Comparison of ENCODE assay signal across 8 mouse cellular contexts in genomic region chr2:84936474-84937429, GRCm38 (mm10). TPM values are rescaled to one million over a fixed set of nuclear protein-coding genes. Genes with fewer than 3 reads are reported as not detected.
DNase-seq lines count a peak whose midpoint lies in the region; ATAC-seq and TF ChIP-seq lines count a peak whose summit lies in the region.

TSS of gene Slc43a3 (plus strand) at chr2:84936579.

- peak within 1 kb of the TSS; percentile 76 for H3K9ac ChIP-seq in intestine, embryonic 16.5 days (ENCODE audit: low read depth, low read length)
- H3K9ac ChIP-seq in neural tube, embryonic 14.5 days (replicated peaks; ENCODE audit: low read depth, low read length): no peak within 1 kb of the TSS

- WGBS in intestine, embryonic 16.5 days: 15% methylated on average over 38 of the region's 38 CpGs
- WGBS in lung, adult 2 months: 4% methylated on average over 38 of the region's 38 CpGs
- WGBS in neural tube, embryonic 14.5 days: 28% methylated on average over 37 of the region's 38 CpGs

- peak; percentile 8 to 27 for DNase-seq in cerebellum, postnatal 25 days
- DNase-seq in cerebellum, adult 8-10 months: no peak
- peak; percentile 85 for DNase-seq in embryo, embryonic 10 days (ENCODE audit: low spot score)
- DNase-seq in gonadal fat pad, adult 2 months (ENCODE audit: low read depth): no peak
- peak; percentile 78 for DNase-seq in lung, adult 2 months
- peak; percentile 64 to 70 for DNase-seq in thymus, postnatal 36 days

- peak; percentile 98 for TF ChIP-seq POLR2A in lung, adult 2 months (IDR thresholded peaks at IDR 0.05; ENCODE audit: borderline replicate concordance, extremely low read depth, low read depth, low read length)

- H3K4me2 ChIP-seq in intestine, embryonic 16.5 days (ENCODE audit: low read depth, low read length): peak within 1 kb of the TSS; percentile 66
- peak within 1 kb of the TSS; percentile 32; the same call in 1 of the 2 replicates for H3K4me2 ChIP-seq in neural tube, embryonic 14.5 days (ENCODE audit: low read depth, low read length)

- TF ChIP-seq CTCF in lung, adult 2 months (IDR thresholded peaks at IDR 0.05; ENCODE audit: insufficient read depth, low read length): no peak

- peak; percentile 84 for ATAC-seq in intestine, embryonic 16.5 days
- ATAC-seq in neural tube, embryonic 14.5 days (ENCODE audit: low read depth): peak; percentile 85

- no peaks in the 10 kb centered on the region for H3K9me3 ChIP-seq in intestine, embryonic 16.5 days (ENCODE audit: control insufficient read depth, low read length)
- no peaks in the 10 kb centered on the region for H3K9me3 ChIP-seq in neural tube, embryonic 14.5 days (ENCODE audit: control insufficient read depth, low read length)

- H3K4me3 ChIP-seq in intestine, embryonic 16.5 days (ENCODE audit: low read length): peak within 1 kb of the TSS; percentile 60
- H3K4me3 ChIP-seq in lung, adult 2 months (replicated peaks; ENCODE audit: extremely low read depth, low read depth, low read length): peak within 1 kb of the TSS; percentile 96
- peak within 1 kb of the TSS; percentile 15 for H3K4me3 ChIP-seq in neural tube, embryonic 14.5 days (ENCODE audit: low read depth, low read length)

- peaks cover 18% of the 10 kb centered on the region for H3K4me1 ChIP-seq in intestine, embryonic 16.5 days (ENCODE audit: control insufficient read depth, insufficient read depth, low read length)
- H3K4me1 ChIP-seq in lung, adult 2 months (ENCODE audit: control insufficient read depth, insufficient read depth, low read length): peaks cover 10% of the 10 kb centered on the region
- H3K4me1 ChIP-seq in neural tube, embryonic 14.5 days (ENCODE audit: control insufficient read depth, insufficient read depth, low read length): no peaks in the 10 kb centered on the region

- peak within 1 kb of the TSS; percentile 76 for H3K27ac ChIP-seq in intestine, embryonic 16.5 days (ENCODE audit: low read length)
- H3K27ac ChIP-seq in neural tube, embryonic 14.5 days (ENCODE audit: low read depth, low read length): no peak within 1 kb of the TSS

- no peaks in the 10 kb centered on the region for H3K36me3 ChIP-seq in intestine, embryonic 16.5 days (ENCODE audit: control insufficient read depth, insufficient read depth, low read length)
- no peaks in the 10 kb centered on the region for H3K36me3 ChIP-seq in neural tube, embryonic 14.5 days (ENCODE audit: control insufficient read depth, insufficient read depth, low read length)

- no peaks in the 10 kb centered on the region for H3K27me3 ChIP-seq in intestine, embryonic 16.5 days (replicated peaks; ENCODE audit: control insufficient read depth, insufficient read depth, low read length)
- no peaks in the 10 kb centered on the region for H3K27me3 ChIP-seq in neural tube, embryonic 14.5 days (ENCODE audit: control insufficient read depth, insufficient read depth, low read length)

RNA-seq across cellular contexts. Expression of gene Slc43a3, which starts in this region (rescaled TPM):
- polyA plus RNA-seq in gonadal fat pad, adult 2 months (2012; rRNA removed): 88.9 and 136 TPM in 2 replicates
- 43.7 and 47.7 TPM in 2 replicates for polyA plus RNA-seq in intestine, embryonic 16.5 days (2015; fragmentation: Nextera tagmentation; extraction: Ambion mirVana)
- polyA plus RNA-seq in lung, adult 2 months (2012; rRNA removed): 325 and 376 TPM in 2 replicates
- 2.5 and 7.1 TPM in 2 replicates for polyA plus RNA-seq in neural tube, embryonic 14.5 days (2014; fragmentation: Nextera tagmentation; extraction: Ambion mirVana)

Comparison
In these comparisons a context has a peak if more than half of its experiments do, and no peak if none do; other contexts are left out.
1. DNase-seq: peak in cerebellum, postnatal 25 days (2 of 2), embryo, embryonic 10 days (single experiment), lung, adult 2 months (single experiment) and thymus, postnatal 36 days (2 of 2); none in cerebellum, adult 8-10 months (single experiment) and gonadal fat pad, adult 2 months (single experiment).
2. H3K4me3 ChIP-seq: peak in every context shown above with its lines; median percentile 96 in lung, adult 2 months; 60 in intestine, embryonic 16.5 days; 15 in neural tube, embryonic 14.5 days.